Mouse (Mus musculus): ENCODE measurements at regions not wholly inside any gene's neighbourhood (a gene's known extent, or its start where the extent isn't known, plus 50 kb on each side); places are given as distances from the start of the nearest gene placed in this dataset.

DNA sequence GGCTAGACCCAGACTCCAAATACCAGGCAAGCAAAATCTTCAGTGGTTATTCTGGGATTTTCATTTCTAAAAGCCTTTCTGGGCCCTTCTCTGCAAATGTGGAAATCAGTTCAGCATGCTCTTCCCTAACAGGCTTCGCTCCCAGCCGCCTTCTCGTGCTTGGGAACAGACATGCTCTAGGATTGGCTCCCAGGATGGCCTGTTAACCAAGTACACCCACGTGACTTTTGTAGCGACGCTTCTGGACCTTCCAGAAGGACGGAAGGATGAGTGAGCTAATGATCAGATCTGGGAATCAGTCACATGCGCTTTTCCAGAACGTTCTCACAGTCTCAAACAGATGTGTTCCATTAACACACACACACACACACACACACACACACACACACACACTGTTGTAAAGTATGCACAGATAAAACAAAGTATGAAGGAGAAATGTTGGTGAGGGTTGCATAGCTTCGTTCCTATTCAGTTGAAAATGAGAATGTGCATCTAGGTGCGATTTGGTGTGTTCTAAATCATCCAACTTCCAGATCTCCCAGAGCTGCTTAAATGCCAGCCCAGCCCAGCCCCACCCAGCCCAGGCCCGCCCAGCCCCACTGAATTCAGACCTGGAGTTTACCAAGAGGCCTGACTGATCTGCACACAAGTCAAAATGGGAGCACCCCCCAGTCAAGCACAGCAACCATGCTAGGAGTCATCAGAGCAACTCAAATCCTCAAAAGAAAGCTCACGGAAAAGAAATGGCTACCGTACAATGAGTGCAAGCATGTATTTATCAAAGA is 327.8 kb upstream of the Runx1 start:
- Histone ChIP-seq H3K27ac (no peak overlapping the region), H3K4me3 (no peak overlapping the region)
- no peak for DNase-seq (ENCODE audit: low spot score in 2 of 2)
- TF ChIP-seq CTCF (conservative IDR thresholded peaks at IDR 0.05), result no peak

DNA sequence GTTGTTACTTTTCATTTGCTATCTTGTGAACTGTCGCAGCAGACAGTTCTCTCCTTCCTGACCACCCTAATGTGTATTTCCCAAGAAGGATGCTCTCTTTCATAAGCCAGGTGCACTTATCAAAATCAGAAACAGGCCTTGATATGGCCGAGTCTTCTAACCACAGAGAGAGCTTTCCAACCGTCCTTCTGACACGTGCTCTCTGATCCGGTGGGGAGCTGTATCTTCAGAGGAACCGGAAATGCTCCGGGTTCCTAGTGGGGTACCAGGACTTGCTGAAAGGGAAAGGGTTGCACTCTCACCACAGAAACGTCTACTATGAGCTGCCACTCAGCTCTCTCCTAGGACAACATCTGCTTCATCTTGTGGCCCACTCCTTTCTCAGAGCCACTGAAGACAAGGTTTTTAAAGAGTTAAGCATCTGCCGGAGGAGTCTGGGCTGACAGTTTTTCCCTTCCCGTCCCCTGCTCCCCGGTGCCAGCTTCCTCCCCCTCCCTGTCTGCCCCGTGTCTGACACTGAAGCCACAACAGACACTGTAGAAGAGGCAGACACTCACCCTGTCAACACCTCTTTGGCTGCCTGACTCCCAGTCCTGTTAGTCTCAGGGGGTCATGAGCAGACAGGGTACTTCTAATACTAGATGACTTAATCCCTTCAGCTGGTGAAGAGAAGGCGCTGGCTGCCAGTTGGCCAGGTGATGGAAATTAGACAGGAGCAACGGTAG is 327.0 kb upstream of the Runx1 start:
- TF ChIP-seq CTCF (conservative IDR thresholded peaks at IDR 0.05), result no peak
- DNase-seq (ENCODE audit: low spot score in 2 of 2), result no peak
- no peak overlapping the region for H3K4me3 ChIP-seq
- no peak overlapping the region for H3K27ac ChIP-seq

DNA sequence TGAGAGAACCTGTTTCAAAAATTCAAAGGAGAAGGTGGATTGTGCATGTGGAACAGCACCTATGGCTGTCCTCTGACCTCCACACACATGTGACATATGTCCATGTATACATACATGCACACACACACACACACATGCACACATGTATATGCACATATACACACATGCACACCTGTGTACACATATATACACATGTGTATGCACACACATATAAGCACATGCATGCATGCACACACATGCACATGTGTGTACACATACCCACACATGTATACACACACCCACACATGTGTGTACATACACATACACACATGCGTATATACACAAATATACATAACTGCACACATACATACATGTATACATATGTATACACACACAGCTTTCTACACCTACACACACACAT is 326.1 kb upstream of the Runx1 start:
- H3K4me3 ChIP-seq, result no peak overlapping the region
- DNase-seq (ENCODE audit: low spot score in 2 of 2), result no peak
- TF ChIP-seq CTCF (conservative IDR thresholded peaks at IDR 0.05), result no peak
- H3K27ac ChIP-seq, result no peak overlapping the region

DNA sequence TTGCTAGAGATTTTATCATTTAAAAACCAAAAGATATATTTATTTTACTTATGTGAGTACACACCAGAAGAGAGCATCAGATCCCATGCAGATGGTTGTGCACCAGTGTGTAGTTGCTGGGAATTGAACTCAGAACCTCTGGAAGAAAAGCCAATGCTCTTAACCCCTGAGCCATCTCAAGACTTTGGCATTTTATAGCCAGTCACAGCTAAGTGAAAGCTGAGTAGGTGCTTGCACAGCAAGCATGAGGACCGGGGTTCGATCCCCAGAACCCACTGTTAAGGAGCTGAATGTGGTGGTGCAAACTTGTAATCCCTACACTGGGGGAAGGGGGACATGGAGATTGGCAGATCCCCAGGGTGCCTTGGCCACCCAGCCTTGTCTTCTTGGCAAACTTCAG is 325.7 kb upstream of the Runx1 start:
- TF ChIP-seq CTCF (conservative IDR thresholded peaks at IDR 0.05), result no peak
- Histone ChIP-seq H3K27ac (no peak overlapping the region), H3K4me3 (no peak overlapping the region)
- DNase-seq (ENCODE audit: low spot score in 2 of 2), result no peak

DNA sequence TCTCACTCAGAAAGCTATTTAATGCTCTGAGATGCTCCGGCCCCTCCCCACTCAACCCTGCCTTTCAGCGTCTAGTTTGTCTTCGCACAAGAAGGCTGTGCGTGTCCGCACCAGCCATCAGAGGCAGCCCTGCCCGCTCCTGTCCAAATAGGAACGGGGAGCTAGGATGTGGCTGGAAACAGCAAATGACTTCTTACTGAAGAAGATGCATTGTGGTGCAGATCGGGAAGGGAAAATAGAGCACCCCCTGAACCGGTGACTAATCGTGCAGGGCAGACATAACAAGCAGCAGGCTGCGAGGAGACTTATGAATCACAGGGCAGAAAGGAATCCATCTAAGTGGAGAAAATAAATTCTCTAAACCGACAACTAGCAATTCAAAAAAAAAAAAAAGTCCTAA is 324.5 kb upstream of the Runx1 start:
- TF ChIP-seq CTCF (conservative IDR thresholded peaks at IDR 0.05), result no peak
- peak in 1 of 2 experiments; percentile 4 for DNase-seq (ENCODE audit: low spot score in 2 of 2)
- H3K4me3 ChIP-seq, result no peak overlapping the region
- H3K27ac ChIP-seq, result no peak overlapping the region

DNA sequence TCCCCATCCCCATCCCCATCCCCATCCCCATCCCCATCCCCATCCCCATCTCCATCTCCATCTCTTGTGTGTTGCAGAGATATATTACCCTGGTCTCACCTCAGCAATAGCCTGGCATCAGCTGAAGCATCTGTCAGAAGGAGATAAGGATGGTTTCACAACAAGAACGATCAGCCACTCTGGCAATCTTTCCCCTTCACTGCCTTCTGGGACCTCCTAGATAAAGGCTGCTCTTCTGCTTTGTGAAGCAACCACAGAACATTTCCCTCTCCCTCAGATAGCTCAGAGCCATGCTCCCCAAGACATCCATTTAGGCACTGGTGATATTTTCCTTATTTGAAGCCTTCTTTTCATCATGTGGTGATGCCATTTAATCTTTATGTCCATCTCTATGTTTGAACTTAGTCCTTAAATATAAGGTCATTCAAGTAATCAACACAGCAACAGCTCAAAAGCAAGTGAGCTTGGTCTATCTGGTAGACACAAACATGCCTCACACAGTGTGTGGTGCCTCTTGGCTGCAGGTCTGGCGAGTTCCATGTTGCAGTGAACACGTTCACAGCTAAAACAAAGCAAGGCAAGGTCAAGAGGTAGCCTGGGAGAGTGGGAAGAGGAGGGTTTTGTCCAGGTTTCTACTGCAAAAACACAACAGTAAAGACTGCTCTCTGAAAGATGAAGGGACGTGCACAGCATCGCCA is 321.7 kb upstream of the Runx1 start:
- no peak for TF ChIP-seq CTCF (conservative IDR thresholded peaks at IDR 0.05)
- Histone ChIP-seq H3K27ac (no peak overlapping the region), H3K4me3 (no peak overlapping the region)
- no peak for DNase-seq (ENCODE audit: low spot score in 2 of 2)

DNA sequence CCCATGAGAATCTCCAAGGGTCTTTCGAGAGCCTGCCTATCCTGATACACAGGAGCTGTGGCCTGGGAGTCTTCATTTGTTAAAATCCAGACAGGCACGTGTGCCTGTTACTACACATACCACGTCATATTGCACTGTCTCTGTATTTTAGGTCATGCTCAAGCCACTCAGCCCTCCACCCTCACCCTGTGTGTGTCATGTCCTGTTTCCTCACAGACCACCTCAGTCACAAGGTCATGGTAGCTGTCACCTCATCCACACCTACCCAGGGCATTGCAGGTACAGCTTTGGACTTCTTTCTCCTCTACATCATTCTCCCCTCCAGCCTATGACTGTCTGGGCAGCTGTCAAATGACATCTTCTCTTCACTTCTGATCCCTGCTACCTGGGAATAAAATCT is 320.9 kb upstream of the Runx1 start:
- Histone ChIP-seq H3K4me3 (no peak overlapping the region), H3K27ac (no peak overlapping the region)
- no peak for DNase-seq (ENCODE audit: low spot score in 2 of 2)
- no peak for TF ChIP-seq CTCF (conservative IDR thresholded peaks at IDR 0.05)

DNA sequence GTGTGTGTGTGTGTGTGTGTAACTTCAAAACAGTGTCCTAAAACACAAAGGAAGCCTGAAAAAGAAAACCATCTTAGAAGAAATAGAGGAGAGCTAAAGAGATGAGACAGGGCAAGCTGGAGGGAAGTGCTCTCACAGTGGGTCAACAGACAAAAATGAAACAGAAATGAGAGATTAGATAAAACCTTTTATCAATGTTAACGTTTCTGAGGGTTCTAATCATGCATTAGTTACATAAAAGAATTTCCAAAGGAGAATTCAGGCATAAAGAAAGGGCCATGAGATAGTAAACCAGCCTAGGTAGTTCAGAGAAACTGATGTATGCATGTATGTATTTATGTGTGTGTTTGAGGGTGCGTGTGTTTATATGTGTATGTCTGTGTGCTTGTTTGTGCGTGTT is 319.7 kb upstream of the Runx1 start:
- TF ChIP-seq CTCF (conservative IDR thresholded peaks at IDR 0.05), result no peak
- DNase-seq (ENCODE audit: low spot score in 2 of 2), result no peak
- Histone ChIP-seq H3K4me3 (no peak overlapping the region), H3K27ac (no peak overlapping the region)

DNA sequence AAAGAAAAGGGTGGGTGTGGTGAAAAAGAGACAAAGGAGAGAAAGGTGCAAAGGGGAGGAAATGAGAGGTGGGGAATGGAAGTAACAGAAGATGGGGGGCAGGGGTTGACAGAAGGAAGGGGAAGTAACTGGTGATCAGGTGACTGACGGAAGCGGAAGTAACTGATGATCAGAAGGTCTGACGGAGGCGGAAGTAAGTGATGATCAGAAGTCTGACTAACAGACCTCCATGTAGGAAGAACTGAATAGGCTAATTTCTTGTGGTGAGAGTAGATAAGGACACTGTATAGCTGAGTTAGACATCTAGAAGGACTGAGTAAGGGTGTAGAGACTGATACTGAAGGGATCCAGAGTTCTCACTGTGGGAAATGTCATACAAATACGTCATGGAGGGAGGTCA is 318.1 kb upstream of the Runx1 start:
- H3K4me3 ChIP-seq, result no peak overlapping the region

DNA sequence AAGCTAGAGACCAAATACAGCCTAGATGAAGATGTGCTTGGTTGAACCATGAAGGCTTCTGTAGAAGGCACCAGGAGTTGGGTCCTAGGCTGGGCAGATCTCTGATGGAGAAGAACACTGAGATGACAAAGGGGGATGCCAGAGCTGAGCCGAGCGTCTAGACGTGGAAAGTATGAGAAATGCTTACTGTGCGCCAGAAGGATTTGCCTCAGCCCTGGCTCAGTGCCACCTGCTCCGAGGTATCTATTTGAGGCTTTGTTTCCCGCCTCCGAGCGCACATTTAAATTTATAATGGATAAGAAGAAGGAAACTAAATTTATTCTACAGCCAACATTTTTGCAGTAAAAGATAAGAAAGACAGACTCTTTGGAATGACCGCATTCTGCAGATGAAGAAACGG is 317.2 kb upstream of the Runx1 start:
- peak; percentile 36 to 56 for DNase-seq (ENCODE audit: low spot score in 2 of 2)
- TF ChIP-seq CTCF (conservative IDR thresholded peaks at IDR 0.05), result no peak
- Histone ChIP-seq H3K27ac (no peak overlapping the region), H3K4me3 (no peak overlapping the region)

More for the DNA sequence above, 318.1 kb upstream of the Runx1 start:
- no peak for DNase-seq (ENCODE audit: low spot score in 2 of 2)
- H3K27ac ChIP-seq, result no peak overlapping the region
- TF ChIP-seq CTCF (conservative IDR thresholded peaks at IDR 0.05), result no peak

DNA sequence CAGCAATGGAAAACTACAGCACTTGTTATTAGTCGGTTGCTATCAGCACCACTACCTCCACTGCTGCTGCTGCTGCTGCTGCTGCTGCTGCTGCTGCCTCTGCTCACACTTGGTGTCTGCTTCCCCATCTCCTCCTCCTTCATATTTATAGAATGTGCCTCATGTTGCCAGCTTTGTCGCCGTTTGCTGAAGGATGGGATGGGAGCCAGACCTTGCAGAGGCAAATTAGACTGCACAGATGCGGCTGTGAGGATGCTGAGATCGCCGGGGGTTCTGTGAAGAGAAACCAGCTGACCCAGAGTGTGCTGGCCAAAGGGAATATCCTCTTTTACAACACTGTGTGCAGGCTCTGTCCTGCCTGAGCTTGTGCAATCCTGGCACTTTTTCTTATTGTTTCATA is 316.0 kb upstream of the Runx1 start:
- H3K27ac ChIP-seq, result no peak overlapping the region
- H3K4me3 ChIP-seq, result no peak overlapping the region
- DNase-seq (ENCODE audit: low spot score in 2 of 2), result peak in 1 of 2 experiments; percentile 8
- no peak for TF ChIP-seq CTCF (conservative IDR thresholded peaks at IDR 0.05)

DNA sequence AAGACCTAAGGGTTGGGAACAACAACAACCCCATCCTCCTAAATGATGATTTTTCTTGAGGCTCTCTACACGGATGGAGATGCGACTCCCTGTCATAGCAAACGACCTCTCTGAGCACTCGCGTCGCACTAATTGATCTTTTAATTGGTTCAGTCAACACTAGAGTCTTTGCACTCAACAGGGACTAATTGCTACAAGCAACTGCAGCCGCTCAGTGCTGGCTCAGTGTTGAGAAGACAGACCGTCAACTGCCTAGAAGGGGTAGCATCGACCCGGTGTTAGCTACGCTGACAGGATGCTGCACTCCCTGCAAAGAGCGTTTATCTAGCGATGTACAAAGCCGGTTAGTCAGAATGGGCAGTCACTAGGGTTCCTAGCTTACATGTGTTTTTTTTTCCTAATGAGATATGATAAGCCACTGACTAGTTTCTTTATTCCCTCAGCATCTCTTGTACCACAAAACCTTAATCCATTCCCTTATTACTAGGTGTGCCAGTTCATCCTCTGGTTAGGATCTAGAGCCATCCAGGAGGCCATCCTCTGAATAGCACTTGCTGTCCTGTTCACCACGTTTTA is 314.7 kb upstream of the Runx1 start:
- H3K4me3 ChIP-seq, result no peak overlapping the region
- H3K27ac ChIP-seq, result no peak overlapping the region
- no peak for TF ChIP-seq CTCF (conservative IDR thresholded peaks at IDR 0.05)
- DNase-seq (ENCODE audit: low spot score in 2 of 2), result no peak

DNA sequence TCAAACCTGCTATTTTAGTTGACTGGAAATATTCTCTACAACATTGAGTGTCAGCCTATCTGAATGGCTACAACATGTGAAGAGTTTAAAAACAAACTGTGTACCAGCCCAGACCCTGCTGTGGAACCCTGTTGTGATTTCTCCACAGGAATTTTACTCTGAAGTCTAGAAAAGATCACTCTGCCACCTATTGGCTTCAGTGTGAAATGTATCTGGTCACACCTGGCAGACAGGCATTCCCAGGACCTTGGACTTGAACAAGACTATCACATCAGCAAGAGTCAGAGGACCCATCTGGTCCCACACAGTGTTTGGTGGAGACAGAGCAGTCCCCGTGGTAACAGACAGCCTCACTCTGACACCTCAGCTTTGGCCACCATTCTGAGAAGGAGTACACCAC is 311.3 kb upstream of the Runx1 start:
- TF ChIP-seq CTCF (conservative IDR thresholded peaks at IDR 0.05), result peak; percentile 74
- DNase-seq (ENCODE audit: low spot score in 2 of 2), result peak in 1 of 2 experiments; percentile 20
- Histone ChIP-seq H3K4me3 (no peak overlapping the region), H3K27ac (no peak overlapping the region)

Data from layer of hippocampus, adult 2 months (tissue).